Mouse (Mus musculus) CD4-positive, CD25-positive, alpha-beta regulatory T cell (primary cell): ENCODE measurements around the gene Gm10230. TPM values are rescaled to one million over a fixed set of nuclear protein-coding genes. Genes with fewer than 3 reads are reported as not detected.

ENCODE experiments used
- polyA plus RNA-seq: library from polyadenylated mRNA; unstranded; fragments of 100-300 nt; shearing (Covaris generic); gene quantifications from one replicate; pipeline ENCODE4 v1.2.1, GENCODE M21; 2017

Gm10230 gene
- not detected for polyA plus RNA-seq

GRCm38 (mm10) chrX:27494782-27495181, at the start of gene Gm10230:
Gene Gm10230, minus strand, starts transcription at chrX:27494882.

